ENCODE assay signal across 15 mouse cellular contexts in genomic region chr11:75072932-75073625, GRCm38 (mm10).
DNase-seq lines count a peak whose midpoint lies in the region; ATAC-seq lines count a peak whose summit lies in the region.
"Had no signal": no experiment of that assay in that cellular context is flagged by ENCODE, and none has a peak within 500 bp of the region (broad histone marks: within the 10 kb centered on the region; RNA-seq: fewer than 3 reads in every experiment).

No protein-coding gene starts in this region.

- 65% methylated on average over 2 of the region's 2 CpGs for WGBS in intestine, embryonic 14.5 days
- WGBS in intestine, embryonic 16.5 days, result 69% methylated on average over 2 of the region's 2 CpGs
- 44% methylated on average over 2 of the region's 2 CpGs for WGBS in limb, embryonic 12.5 days
- WGBS in midbrain, embryonic 15.5 days, result 69% methylated on average over 2 of the region's 2 CpGs

- no peaks in the 10 kb centered on the region for H3K9me3 ChIP-seq in intestine, embryonic 14.5 days (ENCODE audit: control insufficient read depth, low read length)
- no peaks in the 10 kb centered on the region for H3K9me3 ChIP-seq in intestine, embryonic 16.5 days (ENCODE audit: control insufficient read depth, low read length)
- no peaks in the 10 kb centered on the region for H3K9me3 ChIP-seq in limb, embryonic 12.5 days
- H3K9me3 ChIP-seq in midbrain, embryonic 15.5 days, result no peaks in the 10 kb centered on the region
- H3K9me3 ChIP-seq: forebrain, embryonic 15.5 days; megakaryocyte, embryonic 14.5 days had no signal

- H3K9ac ChIP-seq in intestine, embryonic 14.5 days (ENCODE audit: low read length), result no peak overlapping the region
- H3K9ac ChIP-seq in intestine, embryonic 16.5 days (ENCODE audit: low read depth, low read length), result no peak overlapping the region
- H3K9ac ChIP-seq in limb, embryonic 12.5 days (replicated peaks), result no peak overlapping the region
- no peak overlapping the region for H3K9ac ChIP-seq in midbrain, embryonic 15.5 days
- H3K9ac ChIP-seq: forebrain, embryonic 15.5 days had no signal

- H3K4me3 ChIP-seq in intestine, embryonic 14.5 days (ENCODE audit: low read depth, low read length), result no peak overlapping the region
- H3K4me3 ChIP-seq in intestine, embryonic 16.5 days (ENCODE audit: low read length), result no peak overlapping the region
- no peak overlapping the region for H3K4me3 ChIP-seq in limb, embryonic 12.5 days (replicated peaks)
- no peak overlapping the region for H3K4me3 ChIP-seq in midbrain, embryonic 15.5 days
- H3K4me3 ChIP-seq: erythroblast, embryonic 14.5 days; forebrain, embryonic 15.5 days; megakaryocyte, embryonic 14.5 days had no signal

- H3K27me3 ChIP-seq in intestine, embryonic 14.5 days (replicated peaks; ENCODE audit: control insufficient read depth, insufficient read depth, low read length), result no peaks in the 10 kb centered on the region
- H3K27me3 ChIP-seq in intestine, embryonic 16.5 days (replicated peaks; ENCODE audit: control insufficient read depth, insufficient read depth, low read length), result no peaks in the 10 kb centered on the region
- no peaks in the 10 kb centered on the region for H3K27me3 ChIP-seq in limb, embryonic 12.5 days
- no peaks in the 10 kb centered on the region for H3K27me3 ChIP-seq in midbrain, embryonic 15.5 days (replicated peaks)
- H3K27me3 ChIP-seq: forebrain, embryonic 15.5 days; megakaryocyte, embryonic 14.5 days had no signal

- no peak overlapping the region for H3K4me2 ChIP-seq in intestine, embryonic 14.5 days (ENCODE audit: low read length)
- no peak overlapping the region for H3K4me2 ChIP-seq in intestine, embryonic 16.5 days (ENCODE audit: low read depth, low read length)
- H3K4me2 ChIP-seq in limb, embryonic 12.5 days, result no peak overlapping the region
- H3K4me2 ChIP-seq in midbrain, embryonic 15.5 days, result no peak overlapping the region
- H3K4me2 ChIP-seq: forebrain, embryonic 15.5 days had no signal

- H3K36me3 ChIP-seq in intestine, embryonic 14.5 days (ENCODE audit: control insufficient read depth, insufficient read depth, low read length), result no peaks in the 10 kb centered on the region
- no peaks in the 10 kb centered on the region for H3K36me3 ChIP-seq in intestine, embryonic 16.5 days (ENCODE audit: control insufficient read depth, insufficient read depth, low read length)
- H3K36me3 ChIP-seq in limb, embryonic 12.5 days, result no peaks in the 10 kb centered on the region
- H3K36me3 ChIP-seq in midbrain, embryonic 15.5 days (replicated peaks), result no peaks in the 10 kb centered on the region
- H3K36me3 ChIP-seq: forebrain, embryonic 15.5 days had no signal

- DNase-seq in intestine, embryonic 14.5 days (ENCODE audit: low spot score), result no peak
- peak; percentile 71 for DNase-seq in NIH3T3 (ENCODE audit: low read depth)
- DNase-seq in adipocyte (ENCODE audit: low spot score), result peak; percentile 27
- DNase-seq in frontal cortex, postnatal 25 days (ENCODE audit: low spot score in 2 of 2), result no peak
- DNase-seq: cerebellum, adult 9-11 months; kidney, adult 9 months; left cerebral cortex, postnatal 4 days; lung, adult 18-20 months; thymus, adult 2 months had no signal

- peaks cover 13% of the 10 kb centered on the region; the same call in 1 of the 2 replicates for H3K4me1 ChIP-seq in intestine, embryonic 14.5 days (replicated peaks; ENCODE audit: control insufficient read depth, insufficient read depth, low read length)
- H3K4me1 ChIP-seq in intestine, embryonic 16.5 days (ENCODE audit: control insufficient read depth, insufficient read depth, low read length), result no peaks in the 10 kb centered on the region
- peaks cover 26% of the 10 kb centered on the region for H3K4me1 ChIP-seq in limb, embryonic 12.5 days (replicated peaks)
- no peaks in the 10 kb centered on the region for H3K4me1 ChIP-seq in midbrain, embryonic 15.5 days

- ATAC-seq in intestine, embryonic 14.5 days (replicated peaks; ENCODE audit: low FRiP score, low TSS enrichment, low read depth), result no peak
- no peak for ATAC-seq in intestine, embryonic 16.5 days
- ATAC-seq in limb, embryonic 12.5 days (ENCODE audit: insufficient number of reproducible peaks, insufficient read depth, low FRiP score, low TSS enrichment, low read depth), result no peak
- ATAC-seq in midbrain, embryonic 15.5 days (replicated peaks), result no peak
- ATAC-seq: forebrain, embryonic 15.5 days had no signal

- peak overlapping the region; percentile 20; the same call in 1 of the 2 replicates for H3K27ac ChIP-seq in intestine, embryonic 14.5 days (ENCODE audit: low read depth)
- no peak overlapping the region for H3K27ac ChIP-seq in intestine, embryonic 16.5 days (ENCODE audit: low read length)
- H3K27ac ChIP-seq in limb, embryonic 12.5 days, result peak overlapping the region; percentile 93
- H3K27ac ChIP-seq in midbrain, embryonic 15.5 days, result no peak overlapping the region
- H3K27ac ChIP-seq: forebrain, embryonic 15.5 days had no signal

Comparison
In these comparisons a context has a peak if more than half of its experiments do, and no peak if none do; other contexts are left out.
1. H3K27ac ChIP-seq: peak in intestine, embryonic 14.5 days (single experiment) and limb, embryonic 12.5 days (single experiment); none in intestine, embryonic 16.5 days (single experiment) and midbrain, embryonic 15.5 days (single experiment).
2. DNase-seq: peak in NIH3T3 (single experiment) and adipocyte (single experiment); none in intestine, embryonic 14.5 days (single experiment) and frontal cortex, postnatal 25 days (0 of 2).